Mouse (Mus musculus) heart, postnatal 36 days (tissue): ENCODE data around the gene Irx5. TPM values are rescaled to one million over a fixed set of nuclear protein-coding genes. Genes with fewer than 3 reads are reported as not detected.

Experiments used
- DNase-seq, 2 experiments: peaks; one replicate each; pipeline ENCODE4 v3.0.0; 2021 to 2022
- intact Hi-C: fragments of 180-260 bp; cut with DNase I; formaldehyde crosslinking; loops from one replicate; pipeline ENCODE4 v1.15.1; 2025
- total RNA-seq, 2 experiments: library from RNA; stranded (reverse); gene quantifications; 2 replicates each; pipeline ENCODE4 v1.2.3; 2021

The Irx5 gene
- total RNA-seq, 2 experiments from 2014 or later, result 10.2 to 12.9 TPM

- no peak for DNase-seq
- intact Hi-C loops, result no loop called here
These were observed 56.2 kb downstream of the Irx5 start for GRCm38 (mm10) chr8:92413583-92413982.

DNA sequence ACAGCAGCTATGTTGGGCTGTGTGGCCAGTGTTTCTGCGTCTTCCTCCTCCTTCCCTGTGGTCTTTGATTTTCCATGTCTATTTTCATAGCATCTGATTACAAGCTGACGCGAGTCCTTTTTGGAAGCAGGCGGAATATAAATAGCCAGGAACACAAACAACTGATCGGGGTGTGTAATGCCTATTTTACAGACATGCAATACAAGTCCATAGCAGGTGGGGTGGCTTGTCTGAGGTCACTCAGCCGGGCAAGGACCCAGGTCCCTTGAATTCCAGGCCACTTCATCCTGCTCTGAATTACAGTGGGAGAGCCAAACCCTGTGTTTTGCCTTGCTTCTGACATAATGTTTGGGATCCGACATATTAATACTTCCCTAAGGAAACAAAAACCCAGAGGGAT is 63.2 kb downstream of the Irx5 start:
- intact Hi-C loops, result no loop called here
- DNase-seq, result no peak
